Mouse (Mus musculus) heart, adult 11 months (tissue): ENCODE measurements around the gene Usp39.

Experiments
- DNase-seq: peaks from one replicate; pipeline ENCODE4 v3.0.0; 2022

The Usp39 gene

GRCm38 (mm10) chr6:72289484-72289883 lies 55.5 kb downstream of the Usp39 start:
- peak; percentile 60 for DNase-seq

- peak; percentile 90 for DNase-seq
These were observed 61.1 kb downstream of the Usp39 start for GRCm38 (mm10) chr6:72283914-72284313.

GRCm38 (mm10) chr6:72280410-72280998 lies 64.5 kb downstream of the Usp39 start:
- no peak for DNase-seq

- DNase-seq: peak; percentile 76
These were observed 65.5 kb downstream of the Usp39 start for GRCm38 (mm10) chr6:72279505-72279904.

GRCm38 (mm10) chr6:72278835-72279234 lies 66.1 kb downstream of the Usp39 start:
- no peak for DNase-seq

- peak; percentile 99 for DNase-seq
These were observed 67.3 kb downstream of the Usp39 start for GRCm38 (mm10) chr6:72277508-72278166.

GRCm38 (mm10) chr6:72276972-72277441 lies 68.0 kb downstream of the Usp39 start:
- peak; percentile 97 for DNase-seq

GRCm38 (mm10) chr6:72276141-72276540 lies 68.8 kb downstream of the Usp39 start:
- no peak for DNase-seq

- DNase-seq: peak; percentile 84
These were observed 69.5 kb downstream of the Usp39 start for GRCm38 (mm10) chr6:72275527-72275926.

GRCm38 (mm10) chr6:72273153-72273552 lies 71.8 kb downstream of the Usp39 start:
- DNase-seq: no peak

- peak; percentile 78 for DNase-seq
These were observed 72.8 kb downstream of the Usp39 start for GRCm38 (mm10) chr6:72272161-72272696.

GRCm38 (mm10) chr6:72270952-72271519 lies 73.9 kb downstream of the Usp39 start:
- DNase-seq: peak; percentile 87

GRCm38 (mm10) chr6:72270258-72270657 lies 74.7 kb downstream of the Usp39 start:
- peak; percentile 83 for DNase-seq
